Mouse (Mus musculus) CH12.LX (cell line): ENCODE measurements at regions not wholly inside any gene's neighbourhood (a gene's known extent, or its start where the extent isn't known, plus 50 kb on each side); places are given as distances from the start of the nearest gene placed in this dataset.

Source experiments
- DNase-seq: peaks from one replicate; pipeline ENCODE4 v3.0.0-alpha.2; 2013; ENCODE audit errors: extremely low read depth
- H3K27ac ChIP-seq: 2 replicates; pipeline ENCODE4 v1.5.1; 2012; ENCODE audit warnings: low read depth, mild to moderate bottlenecking, control low read depth, moderate library complexity; ENCODE audit not compliant: insufficient read depth
- H3K27me3 ChIP-seq: replicated peaks from 2 replicates; pipeline ENCODE3; 2012; ENCODE audit warnings: inconsistent platforms
- H3K36me3 ChIP-seq, 2 experiments: replicated peaks in 1 of 2; 2 replicates each; pipeline versions ENCODE3 to v1.6.1; 2012; ENCODE audit warnings: inconsistent platforms in 1 of 2, low read length in 1 of 2, mild to moderate bottlenecking in 1 of 2, mixed read lengths in 1 of 2, moderate library complexity in 1 of 2; ENCODE audit not compliant: control insufficient read depth in 1 of 2, insufficient read depth in 1 of 2
- H3K4me1 ChIP-seq, 2 experiments: 2 replicates each; pipeline ENCODE4 v1.6.1; 2012; ENCODE audit warnings: inconsistent platforms in 1 of 2, moderate library complexity in 1 of 2; ENCODE audit not compliant: insufficient read depth in 2 of 2, control insufficient read depth in 1 of 2
- H3K4me2 ChIP-seq: 2 replicates; pipeline ENCODE4 v1.6.1; 2012; ENCODE audit warnings: low read depth, mild to moderate bottlenecking, control low read depth; ENCODE audit not compliant: poor library complexity, insufficient read depth, severe bottlenecking
- H3K4me3 ChIP-seq, 3 experiments: fragments of 150-350 bp in 1 of 3; sonication (generic) in 1 of 3; replicated peaks in 1 of 3; 2 replicates each; pipeline versions ENCODE3 to v1.5.1; 2011 to 2012; ENCODE audit warnings: low read depth in 2 of 3, low read length in 2 of 3, mild to moderate bottlenecking in 2 of 3, moderate library complexity in 2 of 3, control low read depth in 1 of 3, improper control_type of control experiment in 1 of 3, inconsistent platforms in 1 of 3, mixed read lengths in 1 of 3; ENCODE audit not compliant: poor library complexity in 1 of 3
- H3K79me2 ChIP-seq: replicated peaks from 2 replicates; pipeline ENCODE4 v1.6.1; 2012; ENCODE audit warnings: mild to moderate bottlenecking, moderate library complexity; ENCODE audit not compliant: control insufficient read depth, poor library complexity, insufficient read depth, severe bottlenecking; ENCODE audit errors: extremely low read depth
- H3K9ac ChIP-seq: 2 replicates; pipeline ENCODE4 v1.6.1; 2012; ENCODE audit warnings: low read depth, mild to moderate bottlenecking, control low read depth, moderate library complexity; ENCODE audit not compliant: insufficient read depth
- H3K9me3 ChIP-seq: replicated peaks from 2 replicates; pipeline ENCODE3; 2012; ENCODE audit warnings: low read length, inconsistent platforms, mixed read lengths
- BHLHE40 ChIP-seq: IDR thresholded peaks from 2 replicates; pipeline ENCODE4 v1.6.1; 2011; ENCODE audit warnings: mild to moderate bottlenecking, low read depth, low read length, improper control_type of control experiment
- CHD2 ChIP-seq: IDR thresholded peaks from 2 replicates; pipeline ENCODE4 v1.6.1; 2011; ENCODE audit warnings: low read length, improper control_type of control experiment
- CTCF ChIP-seq, 2 experiments: IDR thresholded peaks in 1 of 2; conservative IDR thresholded peaks in 1 of 2; 2 replicates each; pipeline ENCODE4 v1.5.1; 2011 to 2012; ENCODE audit warnings: low read depth in 2 of 2, low read length in 2 of 2, improper control_type of control experiment in 1 of 2, inconsistent platforms in 1 of 2, mild to moderate bottlenecking in 1 of 2, moderate library complexity in 1 of 2
- E2F4 ChIP-seq: IDR thresholded peaks from 2 replicates; pipeline ENCODE4 v1.6.1; 2011; ENCODE audit warnings: low read depth, low read length, improper control_type of control experiment; ENCODE audit not compliant: insufficient replicate concordance
- ELF1 ChIP-seq: IDR thresholded peaks from 2 replicates; pipeline ENCODE4 v1.6.1; 2014; ENCODE audit warnings: low read depth, mild to moderate bottlenecking, inconsistent platforms, low read length, improper control_type of control experiment
- EP300 ChIP-seq: IDR thresholded peaks from 2 replicates; pipeline ENCODE4 v1.6.1; 2011; ENCODE audit warnings: low read length, improper control_type of control experiment
- ETS1 ChIP-seq: conservative IDR thresholded peaks from 2 replicates; pipeline ENCODE4 v1.6.1; 2012; ENCODE audit warnings: low read depth, mild to moderate bottlenecking, inconsistent platforms, low read length, improper control_type of control experiment, moderate library complexity
- GABPA ChIP-seq: IDR thresholded peaks from 2 replicates; pipeline ENCODE4 v1.6.1; 2012; ENCODE audit warnings: low read depth, low read length, improper control_type of control experiment, inconsistent platforms; ENCODE audit not compliant: insufficient replicate concordance
- HCFC1 ChIP-seq: IDR thresholded peaks from 2 replicates; pipeline ENCODE4 v1.6.1; 2012; ENCODE audit warnings: low read depth, mild to moderate bottlenecking, inconsistent platforms, low read length, improper control_type of control experiment
- JUN ChIP-seq: IDR thresholded peaks from 2 replicates; pipeline ENCODE4 v1.6.1; 2011; ENCODE audit warnings: low read depth, mild to moderate bottlenecking, low read length, improper control_type of control experiment, moderate library complexity; ENCODE audit not compliant: insufficient read depth
- MAFK ChIP-seq: IDR thresholded peaks from 2 replicates; pipeline ENCODE4 v1.6.1; 2011; ENCODE audit warnings: low read length, improper control_type of control experiment; ENCODE audit not compliant: insufficient replicate concordance
- MEF2A ChIP-seq: IDR thresholded peaks from 2 replicates; pipeline ENCODE4 v1.6.1; 2014; ENCODE audit warnings: low read depth, mild to moderate bottlenecking, inconsistent platforms, low read length, improper control_type of control experiment, borderline replicate concordance
- MXI1 ChIP-seq: IDR thresholded peaks from 2 replicates; pipeline ENCODE4 v1.6.1; 2011; ENCODE audit warnings: mild to moderate bottlenecking, low read depth, low read length, improper control_type of control experiment
- NELFE ChIP-seq: IDR thresholded peaks from 2 replicates; pipeline ENCODE4 v1.6.1; 2011; ENCODE audit warnings: low read depth, low read length, improper control_type of control experiment
- NRF1 ChIP-seq: IDR thresholded peaks from 2 replicates; pipeline ENCODE4 v1.6.1; 2014; ENCODE audit warnings: low read depth, mild to moderate bottlenecking, inconsistent platforms, low read length, improper control_type of control experiment, moderate library complexity
- PAX5 ChIP-seq: IDR thresholded peaks from 2 replicates; pipeline ENCODE4 v1.6.1; 2012; ENCODE audit warnings: low read length, inconsistent platforms, mixed read lengths
- POLR2AphosphoS2 ChIP-seq: IDR thresholded peaks from 2 replicates; pipeline ENCODE4 v1.6.1; 2011; ENCODE audit warnings: low read depth, low read length, improper control_type of control experiment
- RAD21 ChIP-seq: IDR thresholded peaks from 2 replicates; pipeline ENCODE4 v1.6.1; 2011; ENCODE audit warnings: low read depth, mild to moderate bottlenecking, low read length, improper control_type of control experiment, moderate library complexity
- SIN3A ChIP-seq: IDR thresholded peaks from 2 replicates; pipeline ENCODE4 v1.6.1; 2012; ENCODE audit warnings: low read length, improper control_type of control experiment, inconsistent platforms
- SMC3 ChIP-seq: IDR thresholded peaks from 2 replicates; pipeline ENCODE4 v1.6.1; 2011; ENCODE audit warnings: low read depth, low read length, improper control_type of control experiment
- TBP ChIP-seq: conservative IDR thresholded peaks from 2 replicates; pipeline ENCODE4 v1.6.1; 2011; ENCODE audit warnings: low read depth, low read length, improper control_type of control experiment
- UBTF ChIP-seq: IDR thresholded peaks from 2 replicates; pipeline ENCODE4 v1.6.1; 2012; ENCODE audit warnings: low read depth, mild to moderate bottlenecking, inconsistent platforms, low read length, improper control_type of control experiment, moderate library complexity
- USF1 ChIP-seq: IDR thresholded peaks from 2 replicates; pipeline ENCODE4 v1.6.1; 2014; ENCODE audit warnings: low read depth, mild to moderate bottlenecking, inconsistent platforms, low read length, improper control_type of control experiment
- ZMIZ1 ChIP-seq: IDR thresholded peaks from 2 replicates; pipeline ENCODE4 v1.6.1; 2012; ENCODE audit warnings: low read depth, mild to moderate bottlenecking, inconsistent platforms, low read length, improper control_type of control experiment
- ZNF384 ChIP-seq: IDR thresholded peaks from 2 replicates; pipeline ENCODE4 v1.6.1; 2012; ENCODE audit warnings: low read depth, low read length, improper control_type of control experiment, inconsistent platforms
- dilution Hi-C: fragments of 300-500 bp; cut with MboI; formaldehyde crosslinking; loops from 2 replicates; pipeline ENCODE4 v1.14.3; 2020; ENCODE audit warnings: low sequenced_read_pairs; ENCODE audit not compliant: extremely low pct_unique_long_range_greater_than_20kb, extremely low pct_ligation_motif_present
- in situ Hi-C: fragments of 300-500 bp; cut with MboI; formaldehyde crosslinking; loops from 3 replicates; pipeline ENCODE4 v1.14.3; 2019; ENCODE audit warnings: low sequenced_read_pairs, low pct_ligation_motif_present, low pct_unique_long_range_greater_than_20kb, mixed read lengths

DNA sequence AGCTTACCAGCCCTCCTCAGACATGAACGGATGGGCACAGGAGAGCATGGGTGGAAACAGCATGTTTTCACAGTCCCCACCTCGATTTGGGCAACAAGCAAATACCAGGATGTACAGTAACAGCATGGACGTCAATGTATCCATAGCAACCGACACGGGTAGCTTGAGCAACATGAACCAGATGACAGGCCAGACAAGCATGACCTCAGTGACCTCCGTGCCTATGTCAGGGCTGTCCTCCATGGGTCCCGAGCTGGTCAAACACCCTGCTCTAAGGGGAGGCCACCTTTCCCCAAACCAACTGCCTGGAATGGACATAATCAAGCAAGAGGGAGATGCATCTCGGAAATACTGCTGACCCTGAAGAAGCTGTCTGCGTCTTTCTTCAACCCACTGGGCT, 211.7 kb upstream of the Arid2 start:
- Histone ChIP-seq H3K4me1 (peaks cover 0 to under 1% of the 10 kb centered on the region in 2 experiments; a peak in 1 of 4 replicates), H3K36me3 (no peaks in the 10 kb centered on the region), H3K79me2 (no peaks in the 10 kb centered on the region), H3K27me3 (no peaks in the 10 kb centered on the region)
- TF ChIP-seq ZNF384 (no peak), SIN3A (no peak), POLR2AphosphoS2 (no peak), JUN (no peak), USF1 (no peak), PAX5 (no peak), RAD21 (no peak), NELFE (no peak), SMC3 (no peak), MAFK (no peak), MXI1 (no peak), CHD2 (no peak), BHLHE40 (no peak), GABPA (no peak), UBTF (no peak), TBP (no peak), ZMIZ1 (no peak), HCFC1 (no peak), E2F4 (no peak), CTCF (conservative IDR thresholded peaks at IDR 0.05 in 1 of 2, IDR thresholded peaks at IDR 0.05 in 1 of 2; ENCODE audit: low read depth in 2 of 2, low read length in 2 of 2) (no peak)
- TF ChIP-seq, all 38 proteins: peak for 0
- dilution Hi-C loops = no loop called here
- Histone ChIP-seq H3K4me3 (no peak overlapping the region), H3K9ac (no peak overlapping the region), H3K27ac (no peak overlapping the region), H3K9me3 (no peaks in the 10 kb centered on the region), H3K4me2 (no peak overlapping the region)
- in situ Hi-C loops = no loop called here
- DNase-seq = no peak

DNA sequence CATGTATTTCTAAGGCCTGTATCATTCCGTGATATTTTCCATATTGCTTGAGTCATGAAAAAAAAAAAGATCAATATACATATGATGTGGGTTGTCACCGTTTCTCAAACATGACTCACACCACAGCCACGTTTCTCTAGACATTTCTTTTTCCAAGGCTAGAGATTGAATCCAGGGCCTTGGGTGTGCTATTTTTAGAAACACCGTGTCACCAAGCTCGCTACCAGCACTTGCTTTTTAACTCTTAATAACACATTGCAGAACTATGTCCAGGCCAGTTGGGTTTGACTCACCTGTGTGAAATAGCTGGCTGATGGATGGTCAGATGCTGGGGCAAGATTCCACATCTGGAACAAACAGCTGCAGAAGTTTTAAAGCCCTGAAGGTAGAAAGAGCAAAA, 209.6 kb upstream of the Arid2 start:
- Histone ChIP-seq H3K36me3 (no peaks in the 10 kb centered on the region), H3K9ac (no peak overlapping the region), H3K27me3 (no peaks in the 10 kb centered on the region), H3K4me1 (peaks cover 0 to 7% of the 10 kb centered on the region in 2 experiments; a peak in 2 of 4 replicates), H3K4me3 (no peak overlapping the region), H3K27ac (no peak overlapping the region), H3K4me2 (no peak overlapping the region), H3K79me2 (no peaks in the 10 kb centered on the region), H3K9me3 (no peaks in the 10 kb centered on the region)
- TF ChIP-seq CTCF (conservative IDR thresholded peaks at IDR 0.05 in 1 of 2, IDR thresholded peaks at IDR 0.05 in 1 of 2; ENCODE audit: low read depth in 2 of 2, low read length in 2 of 2) = no peak
- no peak for TF ChIP-seq JUN
- no peak for TF ChIP-seq MAFK
- no peak for TF ChIP-seq UBTF
- no peak for TF ChIP-seq ZNF384
- no peak for TF ChIP-seq GABPA
- no peak for TF ChIP-seq EP300
- TF ChIP-seq NELFE = no peak
- TF ChIP-seq SMC3 = no peak
- TF ChIP-seq ETS1 = no peak
- TF ChIP-seq TBP = no peak
- TF ChIP-seq NRF1 = no peak
- TF ChIP-seq ELF1 = no peak
- no peak for TF ChIP-seq PAX5
- no peak for TF ChIP-seq MEF2A
- in situ Hi-C loops (no loop called here), dilution Hi-C loops (no loop called here)
- no peak for DNase-seq
